Mouse (Mus musculus) cerebellum, postnatal 4 days (tissue): Measurements from ENCODE around the gene Pkib.

Experiments used
- DNase-seq, 2 experiments: peaks; one replicate each; pipeline ENCODE4 v3.0.0; 2022; ENCODE audit warnings: low spot score in 2 of 2, mixed read lengths in 1 of 2

The Pkib gene

DNA sequence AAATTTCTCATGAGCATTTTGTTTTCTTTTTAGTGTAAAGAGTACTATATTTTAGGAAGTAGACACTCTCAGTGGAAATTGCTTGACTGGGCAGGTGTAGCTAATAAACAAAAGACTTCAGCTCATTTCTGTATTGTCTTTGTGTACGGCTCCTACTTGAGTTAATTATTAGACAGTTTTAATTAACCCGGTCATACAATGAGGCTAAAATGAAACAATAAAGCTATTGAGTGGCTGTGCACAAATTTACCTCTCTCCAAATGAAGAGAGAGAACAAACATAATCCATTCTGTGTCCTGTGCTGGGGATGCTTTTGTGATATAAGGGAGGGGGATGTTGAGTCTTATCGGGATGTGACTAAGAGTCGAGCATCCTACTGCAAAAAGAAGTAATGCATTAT is 109.0 kb downstream of the Pkib start:
- no peak for DNase-seq

DNA sequence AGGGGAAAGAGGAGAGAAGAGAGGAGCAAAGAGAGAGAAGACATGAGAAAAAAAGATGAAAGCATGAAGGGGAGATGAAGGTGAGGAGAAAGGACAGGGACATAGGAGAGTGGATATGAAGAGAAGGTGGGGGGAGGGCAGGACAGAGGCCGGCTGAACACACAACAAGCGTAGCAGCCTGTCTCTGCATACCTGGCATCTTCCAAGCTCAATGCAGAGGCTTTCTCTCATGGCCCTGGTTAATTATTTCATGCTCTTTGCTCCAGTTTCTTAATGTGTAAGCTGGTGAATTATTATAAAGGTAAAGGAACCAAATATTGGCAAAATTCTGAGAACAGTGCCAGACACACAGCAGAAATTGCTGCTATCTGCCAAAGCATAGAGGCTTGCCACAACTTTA is 109.6 kb downstream of the Pkib start:
- no peak for DNase-seq

DNA sequence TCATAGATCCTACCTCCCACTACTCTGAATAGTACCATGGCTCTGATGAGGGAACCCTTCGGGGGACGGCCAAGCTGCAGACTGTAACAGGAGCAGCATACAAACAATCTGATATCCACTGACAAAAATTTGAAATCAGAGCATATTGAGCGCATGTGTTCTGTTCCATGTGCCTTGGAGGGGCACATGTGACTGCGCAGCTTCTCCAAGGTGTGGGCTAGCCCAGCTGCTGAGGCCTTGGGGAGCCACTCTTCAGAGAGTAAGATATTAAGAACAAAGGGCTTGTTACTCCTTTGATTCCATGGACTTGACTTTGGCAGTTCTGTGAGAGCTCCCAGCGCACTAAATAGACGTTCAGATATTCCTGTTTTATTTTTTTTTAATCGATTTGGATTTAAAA is 111.3 kb downstream of the Pkib start:
- no peak for DNase-seq

DNA sequence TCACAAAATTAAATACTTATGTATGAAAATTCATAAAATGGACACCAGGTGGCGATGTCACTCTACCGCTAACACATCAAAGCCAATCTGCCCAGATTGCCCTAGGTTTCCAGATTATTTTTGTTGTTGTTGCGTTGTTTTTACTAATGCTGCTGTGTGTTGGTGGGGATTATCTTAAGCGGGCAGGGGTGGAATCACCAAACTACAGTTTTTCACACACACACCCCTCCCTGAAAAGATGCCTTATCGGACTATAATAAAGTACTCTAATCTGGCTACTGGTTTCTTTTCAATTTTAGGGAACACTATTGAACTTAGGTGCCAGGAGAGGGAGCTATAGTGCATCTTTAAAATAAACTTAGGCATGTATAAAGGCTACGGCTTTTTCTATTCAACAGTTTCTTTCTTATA is 111.8 kb downstream of the Pkib start:
- DNase-seq = peak in 1 of 2 experiments; percentile 19

DNA sequence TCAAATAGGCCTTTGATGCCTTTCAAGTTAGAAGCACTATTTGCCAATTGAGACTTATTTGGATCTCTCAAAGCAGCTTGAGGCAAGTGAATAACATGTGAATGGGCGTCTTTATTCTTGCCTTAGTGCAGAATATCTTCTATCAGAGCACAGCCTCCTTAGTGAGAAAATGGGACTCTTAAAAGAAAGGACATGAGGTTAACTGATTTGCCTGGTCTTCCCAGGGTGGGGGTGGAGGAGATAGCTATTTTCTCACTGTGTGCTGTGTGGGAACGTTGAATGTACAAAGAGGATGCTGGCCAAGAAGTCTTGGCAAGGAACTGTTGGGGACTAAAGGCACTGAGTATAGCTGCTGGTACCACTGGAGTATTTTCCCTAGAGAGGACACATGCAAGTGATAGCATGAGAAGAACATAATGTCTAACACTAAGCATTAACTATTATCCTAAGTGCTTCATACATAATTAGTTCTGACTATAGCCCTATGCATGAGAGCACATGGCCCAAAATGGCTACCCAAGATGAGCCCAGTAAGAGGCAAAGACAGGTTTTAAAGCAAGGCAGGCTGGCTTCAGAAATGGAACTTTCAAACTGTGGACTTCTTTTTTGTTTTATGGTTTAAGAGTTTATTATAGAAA is 112.5 kb downstream of the Pkib start:
- DNase-seq = no peak

DNA sequence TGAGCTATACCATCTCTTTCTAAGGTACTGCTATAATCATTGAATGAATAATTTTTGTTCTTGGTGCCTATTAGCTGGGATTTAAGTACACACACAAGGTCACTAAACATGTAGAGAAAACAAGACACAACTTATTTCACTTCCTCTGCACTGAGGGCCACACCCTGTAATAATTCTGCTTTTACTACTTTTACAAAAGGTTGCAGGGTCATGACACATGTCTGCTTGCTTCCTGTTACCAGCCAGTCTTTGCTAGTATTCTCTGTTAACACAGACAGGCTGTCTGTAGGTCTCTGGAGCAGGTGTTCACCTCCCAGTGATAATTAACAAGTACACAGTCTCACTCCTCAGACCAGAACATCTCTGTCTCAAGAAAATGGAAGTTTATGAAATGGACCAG is 113.7 kb downstream of the Pkib start:
- no peak for DNase-seq

DNA sequence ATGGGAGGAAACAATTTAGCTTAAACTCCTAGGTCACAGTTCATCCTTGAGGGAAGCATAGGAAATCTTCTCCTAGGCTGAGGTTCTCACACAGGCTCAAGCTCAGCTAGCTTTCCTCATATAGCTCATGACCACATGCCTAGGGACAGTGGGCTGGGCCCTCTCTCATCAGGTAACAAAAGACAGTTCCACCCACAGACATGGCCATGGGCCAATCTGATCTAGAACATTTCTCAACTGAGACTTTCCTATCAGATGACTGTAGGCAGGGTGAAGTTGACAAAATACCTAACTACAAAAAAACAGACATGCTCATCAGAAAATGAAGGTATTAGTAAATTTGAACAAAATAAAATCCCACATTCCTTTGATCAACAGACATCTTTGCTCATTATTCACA is 115.3 kb downstream of the Pkib start:
- DNase-seq = no peak

DNA sequence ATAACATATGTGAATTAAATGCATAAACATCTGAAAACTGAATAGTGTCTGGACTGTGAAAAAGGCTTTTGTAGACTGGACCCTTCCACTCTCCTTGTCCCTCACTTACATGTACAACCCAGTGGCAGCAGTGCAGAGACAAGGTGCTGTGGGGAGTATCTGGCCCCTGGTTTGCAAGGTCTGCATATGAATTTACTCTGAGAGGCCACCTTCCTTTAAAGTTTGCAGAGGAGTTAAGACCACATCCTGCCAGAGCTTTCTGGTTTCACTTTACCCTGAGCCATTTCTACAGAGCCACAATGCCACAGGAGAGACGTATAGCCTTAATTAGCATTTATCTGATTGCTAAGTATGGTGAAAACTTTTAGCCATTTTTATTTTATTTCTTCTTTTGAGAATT is 121.6 kb downstream of the Pkib start:
- no peak for DNase-seq

DNA sequence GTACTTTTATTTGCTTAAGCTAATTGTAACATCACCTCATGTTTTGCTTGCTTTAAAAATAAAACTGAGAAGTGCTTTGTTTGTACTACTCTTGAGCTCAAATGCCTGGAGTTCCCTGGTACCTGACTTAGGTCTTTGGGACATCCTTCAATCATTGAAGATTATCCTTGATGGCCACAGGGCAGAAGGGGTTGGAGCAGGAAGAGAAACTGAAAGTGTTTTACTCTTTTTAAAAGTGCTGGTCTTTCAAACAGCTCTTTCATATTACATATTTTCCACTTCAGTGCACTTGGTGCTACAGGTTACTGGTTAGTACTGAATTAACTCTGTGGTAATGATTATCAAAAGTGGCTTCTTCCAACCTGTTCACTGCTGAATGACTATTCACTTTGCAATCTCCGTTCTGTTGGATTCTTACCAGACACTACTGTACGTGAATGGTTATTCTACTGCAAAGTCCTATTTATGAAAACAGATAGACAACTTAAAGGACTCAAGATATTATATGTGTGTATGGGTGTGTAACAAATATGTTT is 123.5 kb downstream of the Pkib start:
- no peak for DNase-seq

DNA sequence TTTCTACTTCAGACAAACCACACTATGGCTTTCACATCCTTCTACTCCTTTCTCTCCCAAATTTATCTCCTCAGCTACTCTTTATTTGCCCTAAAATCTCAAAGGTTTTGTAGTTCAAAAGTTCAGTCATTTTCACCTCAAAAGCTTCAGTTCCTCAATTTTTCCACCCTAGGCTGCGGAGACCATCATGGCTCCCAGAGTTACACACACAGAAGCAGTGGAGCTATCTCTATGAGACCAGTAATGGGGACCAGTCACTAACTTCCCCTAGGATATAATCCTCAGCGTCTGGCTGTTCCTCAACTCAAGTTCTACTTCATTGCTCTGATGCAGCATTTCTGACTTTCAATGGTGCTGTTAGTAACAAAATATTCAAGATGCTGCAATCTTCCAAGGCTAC is 127.2 kb downstream of the Pkib start:
- no peak for DNase-seq

DNA sequence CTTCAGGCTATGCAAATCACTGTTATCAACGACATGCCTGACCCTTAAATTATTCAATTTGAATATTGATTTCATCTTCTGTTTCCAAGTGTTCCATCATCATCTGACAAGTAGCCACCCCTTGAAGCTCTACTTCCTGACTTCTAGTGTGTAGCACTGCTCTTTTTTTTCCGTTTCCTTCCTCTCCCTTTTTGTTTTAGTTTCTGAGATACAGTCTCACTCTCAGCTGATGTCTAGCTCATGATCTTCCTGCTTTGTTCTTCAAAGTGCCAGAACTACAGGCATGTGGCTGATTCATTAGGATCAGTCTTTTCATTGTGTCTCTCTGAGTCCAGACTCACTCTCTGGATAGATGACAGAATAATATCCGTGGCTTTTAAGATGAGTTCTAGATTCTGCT is 128.9 kb downstream of the Pkib start:
- no peak for DNase-seq

DNA sequence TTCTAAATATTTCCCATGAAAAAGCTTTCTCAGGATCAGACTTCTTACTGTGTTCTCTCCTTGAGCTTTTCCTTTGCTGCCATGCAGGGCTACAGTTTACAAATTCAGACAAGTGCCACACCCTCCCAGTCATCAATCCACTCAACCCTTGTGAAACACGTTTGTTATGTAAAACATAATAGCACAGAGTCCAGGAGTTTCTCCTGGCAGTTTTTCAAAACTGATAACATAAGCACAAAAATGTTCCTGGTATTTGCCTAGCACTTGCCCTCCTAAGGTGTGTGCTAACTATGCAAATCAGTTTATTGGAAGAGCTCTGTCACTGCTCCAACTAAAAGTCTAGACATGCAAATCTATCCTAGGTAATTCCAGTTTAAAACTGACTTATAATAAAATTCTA is 131.3 kb downstream of the Pkib start:
- no peak for DNase-seq

DNA sequence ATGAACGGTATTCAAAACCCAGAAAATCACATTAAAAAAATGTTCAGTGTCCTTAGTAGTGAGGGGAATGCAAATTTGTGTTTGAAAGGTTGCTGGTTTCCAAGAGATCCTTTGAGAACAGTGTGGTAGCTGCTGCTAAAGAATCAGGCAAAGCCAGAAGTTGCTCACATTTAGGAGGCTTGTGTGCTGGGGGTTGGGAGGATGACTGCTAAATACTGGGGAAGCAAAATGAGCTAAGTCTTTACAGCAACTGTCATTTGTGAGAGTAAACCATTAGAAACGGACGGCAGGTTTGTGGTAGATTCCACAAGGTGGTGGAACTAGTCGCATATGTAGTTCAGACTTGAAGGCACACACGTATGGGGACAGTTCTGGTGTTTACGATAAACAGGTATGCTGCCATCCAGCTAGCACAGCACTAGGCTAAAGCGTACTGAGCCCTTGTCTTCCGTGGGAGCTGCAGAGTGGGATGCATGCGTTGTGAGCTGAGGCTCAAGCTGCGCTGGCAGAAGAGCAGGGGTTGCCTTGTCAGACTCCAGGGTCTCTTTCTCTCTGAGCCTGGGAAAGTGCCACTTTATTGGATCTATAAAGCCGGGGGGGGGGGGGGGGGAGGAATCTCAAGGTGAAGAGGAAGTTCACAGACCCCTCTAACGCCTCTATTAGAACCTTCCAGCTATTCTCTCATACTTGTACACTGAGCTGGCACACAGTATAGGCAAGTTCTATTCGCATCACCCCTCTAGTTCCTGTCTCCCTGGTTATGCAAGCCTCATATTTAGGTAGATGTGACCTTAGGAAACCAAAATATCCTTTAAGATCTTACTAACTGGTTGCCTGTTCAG is 151.7 kb downstream of the Pkib start:
- DNase-seq = no peak

DNA sequence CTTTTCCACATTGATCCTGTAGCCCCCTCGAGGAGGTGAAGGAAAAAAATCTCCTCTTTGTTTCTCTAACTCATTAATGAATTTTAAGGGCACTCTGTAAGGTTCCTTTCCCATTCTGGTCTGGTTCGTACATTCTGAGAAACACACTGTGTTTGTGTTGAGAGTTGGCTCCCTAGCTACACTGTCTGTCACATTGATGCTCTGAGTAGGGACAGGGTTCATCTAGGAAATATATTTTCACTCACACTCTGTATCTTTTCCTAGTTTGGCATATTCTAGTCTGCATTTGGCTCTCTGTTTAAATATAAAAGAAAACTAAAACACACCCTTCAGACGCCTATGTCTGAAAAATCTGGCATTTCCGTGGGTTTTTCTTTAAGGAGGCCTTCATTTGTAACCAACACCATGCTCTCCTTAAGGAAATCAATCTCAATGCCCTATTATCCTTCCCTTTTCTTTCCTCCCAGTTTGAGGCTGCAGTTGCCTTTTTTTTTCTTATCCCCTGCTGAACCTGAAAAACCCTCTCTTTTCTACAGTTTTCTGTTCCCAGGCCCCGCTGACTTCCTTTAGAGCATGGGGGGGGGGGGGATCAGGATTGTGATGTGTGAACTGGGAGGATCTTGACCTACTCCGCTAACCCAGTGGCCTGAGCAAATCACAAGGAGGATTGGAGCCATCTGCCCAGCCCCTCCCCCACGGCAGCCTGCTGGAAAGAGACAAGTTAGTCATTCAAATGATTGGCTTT is 152.5 kb downstream of the Pkib start:
- peak; percentile 70 to 91 for DNase-seq

DNA sequence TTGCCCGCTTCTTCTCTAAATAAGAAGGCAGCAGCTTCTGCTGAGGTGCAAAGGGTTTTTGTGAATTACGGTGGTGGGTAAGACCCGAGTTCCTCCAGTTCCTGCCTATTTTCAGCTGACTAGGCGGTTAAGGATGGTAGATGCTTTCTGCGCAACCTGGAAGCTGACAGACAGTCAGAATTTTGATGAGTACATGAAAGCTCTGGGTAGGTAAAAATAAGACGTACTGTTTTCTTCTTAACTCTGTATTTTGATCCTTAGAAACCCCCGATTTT is 153.0 kb downstream of the Pkib start, which contains the start of gene Fabp7:
TSS of gene Fabp7 (plus strand) at position 6 of the 275 bp plus-strand sequence.
- DNase-seq = no peak

DNA sequence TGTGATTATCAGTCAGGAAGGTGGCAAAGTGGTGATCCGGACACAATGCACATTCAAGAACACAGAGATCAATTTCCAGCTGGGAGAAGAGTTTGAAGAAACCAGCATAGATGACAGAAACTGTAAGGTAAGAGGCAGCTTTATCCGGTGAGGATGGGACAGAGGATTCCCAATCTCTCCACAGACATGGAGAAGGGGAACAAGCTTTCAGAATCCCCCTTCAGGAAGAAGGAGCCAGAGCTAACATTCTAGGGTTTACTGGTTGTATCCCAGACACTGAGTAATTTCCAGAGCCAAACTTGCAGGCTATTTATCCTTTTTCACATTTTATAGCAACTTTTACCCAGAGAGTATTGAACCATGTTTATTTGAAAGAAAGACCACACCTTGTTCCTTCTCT is 153.8 kb downstream of the Pkib start:
- DNase-seq = no peak
